Mouse (Mus musculus) heart, adult 2 months (tissue): ENCODE data around the gene Amn. TPM values are rescaled to one million over a fixed set of nuclear protein-coding genes. Genes with fewer than 3 reads are reported as not detected.

Experiments used
- DNase-seq, 2 experiments: peaks; one replicate each; pipeline ENCODE4 v3.0.0; 2021
- H3K27ac ChIP-seq: fragments of 200-600 bp; 2 replicates; pipeline ENCODE4 v1.8.1; 2022
- H3K27me3 ChIP-seq: fragments of 200-500 bp; 2 replicates; pipeline ENCODE4 v1.6.1; 2012; ENCODE audit warnings: mild to moderate bottlenecking, low read length, inconsistent platforms, mixed read lengths; ENCODE audit not compliant: control insufficient read depth, insufficient read depth
- H3K36me3 ChIP-seq: fragments of 200-500 bp; 2 replicates; pipeline ENCODE4 v1.6.1; 2012; ENCODE audit warnings: low read length, inconsistent platforms; ENCODE audit not compliant: control insufficient read depth, insufficient read depth
- H3K4me1 ChIP-seq: fragments of 200-500 bp; 2 replicates; pipeline ENCODE4 v1.6.1; 2011; ENCODE audit warnings: low read length; ENCODE audit not compliant: control insufficient read depth, insufficient read depth
- H3K4me3 ChIP-seq: fragments of 200-600 bp; 2 replicates; pipeline ENCODE4 v1.8.1; 2022
- H3K79me2 ChIP-seq: fragments of 200-500 bp; replicated peaks from 2 replicates; pipeline ENCODE4 v1.6.1; 2012; ENCODE audit warnings: mild to moderate bottlenecking, inconsistent platforms, low read length, moderate library complexity, mixed read lengths; ENCODE audit not compliant: control insufficient read depth, insufficient read depth
- H3K9ac ChIP-seq: fragments of 200-500 bp; 2 replicates; pipeline ENCODE4 v1.6.1; 2012; ENCODE audit warnings: low read depth, mild to moderate bottlenecking, control low read depth, inconsistent platforms, low read length, mixed read lengths
- CTCF ChIP-seq: fragments of 200-600 bp; IDR thresholded peaks from 2 replicates; pipeline ENCODE4 v1.8.1; 2022; ENCODE audit warnings: antibody characterized with exemption, mild to moderate bottlenecking, moderate library complexity
- EP300 ChIP-seq: fragments of 200-500 bp; IDR thresholded peaks from 2 replicates; pipeline ENCODE4 v1.6.1; 2011; ENCODE audit warnings: low read depth, low read length, control low read depth; ENCODE audit not compliant: insufficient read depth
- POLR2A ChIP-seq: fragments of 200-500 bp; IDR thresholded peaks from 2 replicates; pipeline ENCODE4 v1.6.1; 2011; ENCODE audit warnings: mild to moderate bottlenecking, low read depth, low read length, control low read depth; ENCODE audit not compliant: insufficient read depth
- WGBS: fragments of 180-500 bp; shearing (Covaris S2); methylation state at CpG from one replicate; pipeline ENCODE4 v1.1.7; 2018; 5-methylcytosine and 5-hydroxymethylcytosine counted together
- intact Hi-C: fragments of 180-260 bp; cut with DNase I; formaldehyde crosslinking; loops from one replicate; pipeline ENCODE4 v1.15.1; 2025
- polyA plus RNA-seq: library from polyadenylated mRNA; depleted of rRNA; stranded (reverse); fragments of >200 nt; gene quantifications from 2 replicates; pipeline ENCODE4 v1.2.3, GENCODE M21; 2012
- total RNA-seq, 2 experiments: library from RNA; stranded (reverse); gene quantifications; 2 replicates each; pipeline ENCODE4 v1.2.3; 2021

Amn gene
- total and polyA plus RNA-seq, 3 experiments = not detected

GRCm38 (mm10) chr12:111234383-111234782, 36.5 kb upstream of the Amn start:
- Histone ChIP-seq H3K36me3 (no peaks in the 10 kb centered on the region), H3K27ac (no peak overlapping the region), H3K4me1 (no peaks in the 10 kb centered on the region), H3K4me3 (no peak overlapping the region), H3K9ac (no peak overlapping the region), H3K27me3 (no peaks in the 10 kb centered on the region), H3K79me2 (no peaks in the 10 kb centered on the region)
- 47% methylated on average over 9 of the region's 9 CpGs for WGBS
- TF ChIP-seq POLR2A = no peak
- no peak for TF ChIP-seq EP300
- no peak for TF ChIP-seq CTCF
- peak in 1 of 2 experiments; percentile 27 for DNase-seq
- intact Hi-C loops = no loop called here

- intact Hi-C loops = loop anchor here (5.0 kb wide), 1 partner anchor 148 kb away; no protein-coding TSS in a partner anchor
These were observed 35.3 kb upstream of the Amn start for GRCm38 (mm10) chr12:111235631-111236030.

DNA sequence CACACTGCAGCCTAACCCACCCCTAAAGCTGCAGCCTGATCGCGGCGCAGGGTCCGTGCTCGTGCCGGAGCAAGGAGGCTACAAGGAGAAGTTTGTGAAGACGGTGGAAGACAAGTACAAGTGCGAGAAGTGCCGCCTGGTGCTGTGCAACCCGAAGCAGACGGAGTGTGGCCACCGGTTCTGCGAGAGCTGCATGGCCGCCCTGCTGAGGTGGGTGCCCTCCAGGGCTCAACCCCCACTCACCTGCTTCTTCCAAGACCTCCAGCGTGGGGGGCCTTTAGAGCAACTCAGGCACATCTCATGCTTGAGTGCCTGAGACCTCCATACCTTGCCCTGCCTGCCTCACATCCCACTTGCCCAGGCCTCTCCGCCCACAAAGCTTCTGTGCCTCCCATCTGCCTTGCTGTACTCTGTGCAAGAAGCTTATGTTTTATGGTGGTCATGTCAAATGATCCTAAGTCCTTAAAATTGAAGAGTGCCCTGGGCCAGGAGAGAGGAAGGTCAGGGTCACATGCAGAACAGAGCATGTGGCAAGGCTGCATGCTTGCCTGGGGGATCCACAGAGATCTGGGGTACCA, 33.2 kb upstream of the Amn start:
- intact Hi-C loops = loop anchor here (5.0 kb wide), 1 partner anchor 150 kb away; no protein-coding TSS in a partner anchor
- Histone ChIP-seq H3K4me1 (no peaks in the 10 kb centered on the region), H3K4me3 (no peak overlapping the region), H3K27me3 (no peaks in the 10 kb centered on the region), H3K27ac (no peak overlapping the region), H3K36me3 (no peaks in the 10 kb centered on the region), H3K9ac (no peak overlapping the region), H3K79me2 (no peaks in the 10 kb centered on the region)
- WGBS = 95% methylated on average over 16 of the region's 16 CpGs
- no peak for DNase-seq
- no peak for TF ChIP-seq EP300
- no peak for TF ChIP-seq POLR2A
- TF ChIP-seq CTCF = no peak

More at GRCm38 (mm10) chr12:111235631-111236030, 35.3 kb upstream of the Amn start:
- DNase-seq = no peak
- Histone ChIP-seq H3K79me2 (no peaks in the 10 kb centered on the region), H3K27me3 (no peaks in the 10 kb centered on the region), H3K4me3 (no peak overlapping the region), H3K4me1 (no peaks in the 10 kb centered on the region), H3K27ac (no peak overlapping the region), H3K9ac (no peak overlapping the region), H3K36me3 (no peaks in the 10 kb centered on the region)
- no peak for TF ChIP-seq CTCF
- TF ChIP-seq POLR2A = no peak
- no peak for TF ChIP-seq EP300
- WGBS = 96% methylated on average over 6 of the region's 6 CpGs

- Histone ChIP-seq H3K27ac (no peak overlapping the region), H3K9ac (no peak overlapping the region), H3K4me1 (no peaks in the 10 kb centered on the region), H3K27me3 (no peaks in the 10 kb centered on the region), H3K4me3 (no peak overlapping the region), H3K79me2 (no peaks in the 10 kb centered on the region), H3K36me3 (no peaks in the 10 kb centered on the region)
- TF ChIP-seq EP300 = no peak
- TF ChIP-seq CTCF = no peak
- TF ChIP-seq POLR2A = no peak
- no peak for DNase-seq
- WGBS = 96% methylated on average over 5 of the region's 5 CpGs
- intact Hi-C loops = loop anchor here (5.0 kb wide), 1 partner anchor 151 kb away; no protein-coding TSS in a partner anchor
These were observed 32.5 kb upstream of the Amn start for GRCm38 (mm10) chr12:111238345-111238744.

DNA sequence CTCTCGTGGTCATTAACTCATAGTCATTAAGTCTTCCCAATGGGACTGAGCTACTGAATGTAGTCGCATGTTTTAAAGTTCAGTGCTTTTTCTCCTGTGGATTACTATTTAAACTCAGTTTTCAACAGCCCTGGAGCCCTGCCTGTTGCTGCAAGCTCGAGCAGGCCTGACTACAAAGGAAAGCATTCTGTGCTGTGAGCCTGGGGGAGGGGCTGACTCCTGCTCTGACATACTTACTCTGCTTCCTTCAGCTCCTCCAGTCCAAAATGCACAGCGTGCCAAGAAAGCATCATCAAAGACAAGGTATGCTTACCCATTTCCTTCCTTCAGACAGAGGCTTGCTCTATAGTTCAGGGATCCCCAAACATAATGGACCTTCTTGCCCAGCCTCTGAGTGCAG, 32.1 kb upstream of the Amn start:
- Histone ChIP-seq H3K9ac (no peak overlapping the region), H3K27me3 (no peaks in the 10 kb centered on the region), H3K4me1 (no peaks in the 10 kb centered on the region), H3K79me2 (no peaks in the 10 kb centered on the region), H3K4me3 (no peak overlapping the region), H3K36me3 (no peaks in the 10 kb centered on the region), H3K27ac (no peak overlapping the region)
- no peak for DNase-seq
- WGBS = 56% methylated on average over 4 of the region's 4 CpGs
- TF ChIP-seq CTCF (no peak), POLR2A (no peak), EP300 (no peak)
- intact Hi-C loops = loop anchor here (5.0 kb wide), 1 partner anchor 151 kb away; no protein-coding TSS in a partner anchor

- intact Hi-C loops = loop anchor here (5.0 kb wide), 1 partner anchor 153 kb away; no protein-coding TSS in a partner anchor
- no peaks in the 10 kb centered on the region for H3K36me3 ChIP-seq
- 85% methylated on average over 10 of the region's 10 CpGs for WGBS
These were observed 31.0 kb upstream of the Amn start for GRCm38 (mm10) chr12:111239930-111240329.

More at GRCm38 (mm10) chr12:111239930-111240329, 31.0 kb upstream of the Amn start:
- no peaks in the 10 kb centered on the region for H3K4me1 ChIP-seq
- TF ChIP-seq CTCF (no peak), EP300 (no peak), POLR2A (no peak)
- no peak overlapping the region for H3K4me3 ChIP-seq
- H3K9ac ChIP-seq = no peak overlapping the region
- no peaks in the 10 kb centered on the region for H3K27me3 ChIP-seq
- DNase-seq = no peak
- H3K79me2 ChIP-seq = no peaks in the 10 kb centered on the region
- H3K27ac ChIP-seq = no peak overlapping the region
